Mouse (Mus musculus) telencephalon, adult 2 months (tissue): ENCODE measurements at regions not wholly inside any gene's neighbourhood (a gene's known extent, or its start where the extent isn't known, plus 50 kb on each side); places are given as distances from the start of the nearest gene placed in this dataset.
A peak's percentile ranks its signal among the peaks of the same experiment; 100 is the strongest.

Source experiments
- DNase-seq: peaks from one replicate; pipeline ENCODE4 v3.0.0-alpha.2; 2011; ENCODE audit warnings: low read depth, low spot score

DNA sequence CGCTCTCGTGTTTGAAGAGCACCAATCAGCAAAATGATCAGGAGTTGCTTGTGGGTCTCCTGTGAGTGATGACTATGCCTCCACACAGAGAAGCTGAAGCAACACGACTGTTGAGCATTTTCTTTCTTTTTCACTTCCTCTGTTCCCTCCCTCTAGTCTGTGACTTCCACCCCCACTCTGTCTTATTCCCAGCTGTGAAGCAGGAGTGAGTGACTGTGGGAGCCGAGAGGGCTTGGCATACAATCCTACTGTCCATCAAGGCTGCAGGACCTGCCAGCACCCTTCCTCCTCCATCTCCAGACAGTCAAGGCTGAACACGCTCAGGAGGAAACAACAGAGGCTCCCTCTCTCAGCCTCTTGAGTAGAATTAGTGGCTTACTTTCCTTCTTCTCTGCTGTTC, 401.3 kb downstream of the Plcl1 start:
- DNase-seq, result no peak

DNA sequence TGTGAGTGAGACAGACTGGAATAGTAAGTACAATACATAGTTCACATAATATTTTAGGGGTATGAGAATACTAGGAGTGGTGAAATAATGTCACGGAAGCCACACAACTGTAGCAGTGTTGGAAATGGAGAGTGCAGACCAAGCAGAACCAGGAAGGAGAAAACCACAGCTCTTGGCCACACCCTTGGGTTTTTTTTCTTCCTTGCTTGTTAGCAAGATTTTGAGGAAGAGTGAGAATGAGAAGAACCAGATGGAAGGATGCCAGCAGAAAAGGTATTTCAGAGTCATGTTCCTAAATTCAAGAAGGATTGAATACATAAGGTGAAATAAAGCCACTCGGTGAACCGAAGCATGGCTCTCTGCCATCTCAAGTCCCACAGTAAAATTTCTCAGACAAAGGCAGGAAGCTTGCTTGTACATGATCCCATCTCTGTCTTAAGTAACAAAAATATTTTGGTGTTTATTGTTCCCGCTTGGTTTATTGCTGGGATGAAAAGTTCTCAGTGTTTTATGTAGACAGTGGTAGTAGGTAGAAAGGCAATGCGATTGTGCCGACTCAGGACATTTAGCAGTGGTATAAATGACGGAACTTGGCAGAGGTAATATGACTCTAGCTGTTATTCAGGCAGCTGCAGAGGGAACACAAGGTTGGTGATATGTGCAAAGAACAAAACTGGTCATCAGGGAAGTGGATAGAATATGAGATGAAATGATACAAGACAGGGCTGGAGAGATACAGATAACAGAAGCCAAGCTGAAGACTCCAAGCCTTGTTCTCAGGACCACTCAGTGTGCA, 403.2 kb downstream of the Plcl1 start:
- no peak for DNase-seq

DNA sequence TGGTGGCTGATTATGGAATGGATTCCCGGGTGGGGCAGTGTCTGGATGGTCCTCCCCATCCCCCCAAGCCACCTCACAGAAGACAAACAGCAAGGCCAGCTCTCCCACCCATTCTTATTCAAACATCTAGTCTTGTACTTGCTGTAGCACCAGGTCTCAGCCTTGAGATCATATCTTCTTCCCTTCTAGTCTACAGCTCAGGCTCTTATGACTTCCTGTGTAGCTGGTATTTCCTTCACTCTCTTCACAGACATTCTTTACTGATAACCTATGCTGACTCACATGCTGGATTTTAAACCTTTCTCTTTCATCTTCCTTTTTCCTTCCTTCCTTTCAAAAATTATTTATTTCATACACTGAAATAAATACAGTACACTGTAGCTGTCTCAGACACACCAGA, 406.8 kb downstream of the Plcl1 start:
- DNase-seq, result no peak

DNA sequence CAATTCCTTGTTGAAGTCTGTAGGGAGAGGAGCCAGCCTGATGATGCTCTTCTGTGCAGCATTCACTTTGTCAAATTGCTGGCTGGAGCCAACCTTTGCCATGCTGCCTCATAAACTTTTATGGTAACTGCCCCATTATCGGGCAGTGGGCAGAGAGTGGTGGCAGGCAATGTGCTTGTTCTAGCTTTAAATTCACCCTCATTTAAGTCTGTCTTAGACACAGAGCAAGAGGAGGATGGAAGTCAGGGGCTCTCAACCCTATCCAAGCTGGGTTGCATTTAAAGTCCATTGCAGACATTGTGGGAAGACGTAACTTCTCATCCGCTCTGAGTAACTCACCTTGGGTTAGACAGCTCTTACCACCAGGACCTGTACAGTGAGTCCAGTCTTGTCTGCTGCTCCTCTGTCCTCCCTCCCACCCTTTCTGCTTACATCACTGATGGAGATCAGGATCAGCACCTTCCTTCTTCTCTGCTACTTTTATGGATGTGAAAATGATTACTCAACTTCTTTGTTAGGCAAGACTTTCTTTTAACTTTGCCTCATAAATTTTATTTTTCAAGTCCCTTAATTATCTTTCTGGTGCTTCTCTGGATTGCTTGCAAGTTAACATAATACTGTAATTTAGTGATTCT, 415.3 kb downstream of the Plcl1 start:
- no peak for DNase-seq

DNA sequence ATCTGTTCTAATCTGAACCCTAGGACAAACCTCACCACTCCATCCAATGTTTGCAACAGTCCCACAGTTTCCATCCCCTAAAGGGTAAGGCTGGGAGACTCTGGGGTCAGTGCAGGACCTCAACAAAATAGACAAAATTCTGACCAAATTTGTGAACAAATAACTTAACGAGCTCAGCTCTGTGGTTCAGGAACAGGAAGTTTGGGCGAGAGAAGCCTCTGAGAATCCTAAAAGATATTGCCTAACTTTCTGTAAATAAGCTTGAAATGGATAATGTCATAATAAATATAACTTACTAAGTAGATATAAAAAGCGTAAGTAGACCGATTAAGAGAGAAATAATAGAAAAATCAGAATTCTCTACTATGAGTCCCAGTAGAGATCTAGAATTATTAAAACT, 416.9 kb downstream of the Plcl1 start:
- DNase-seq, result no peak

DNA sequence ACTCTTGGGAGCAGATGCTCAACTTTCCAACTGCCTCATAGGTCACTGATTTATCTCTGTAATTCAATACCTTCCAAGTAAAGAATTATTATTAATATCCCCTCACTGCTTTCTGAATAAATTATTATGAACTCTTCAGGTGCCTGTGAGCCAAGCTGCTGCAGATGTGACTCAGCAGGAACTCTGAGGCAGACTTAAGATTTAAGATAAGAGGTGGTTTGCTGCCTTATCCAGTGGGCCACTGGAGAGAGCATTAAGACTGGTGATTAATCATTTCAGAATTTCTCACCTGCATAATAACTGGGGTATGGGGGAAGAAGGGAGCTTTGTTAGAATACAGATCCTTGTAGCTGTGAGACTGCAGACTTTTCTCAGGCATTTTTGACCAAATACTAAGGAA, 421.5 kb downstream of the Plcl1 start:
- DNase-seq, result no peak

DNA sequence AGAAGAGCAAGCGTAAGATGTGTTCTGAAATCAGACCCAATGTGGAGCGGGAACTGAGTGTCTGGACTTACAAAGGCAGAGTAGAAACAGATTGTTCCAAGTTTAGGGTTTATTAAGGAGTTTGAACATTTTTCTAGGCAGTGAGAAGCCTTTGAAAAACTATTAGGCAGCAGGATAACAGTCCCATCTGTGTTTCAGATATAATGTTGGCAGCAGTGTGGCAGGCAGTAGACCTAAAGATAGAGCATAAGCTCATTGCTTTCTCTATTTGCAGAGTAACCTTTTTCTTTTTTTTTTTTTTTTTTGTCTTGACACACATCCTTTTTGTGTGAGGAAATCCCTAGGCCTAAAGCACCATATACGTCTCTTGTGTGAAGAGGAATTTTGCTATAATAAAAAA, 429.6 kb downstream of the Plcl1 start:
- peak; percentile 45 for DNase-seq

DNA sequence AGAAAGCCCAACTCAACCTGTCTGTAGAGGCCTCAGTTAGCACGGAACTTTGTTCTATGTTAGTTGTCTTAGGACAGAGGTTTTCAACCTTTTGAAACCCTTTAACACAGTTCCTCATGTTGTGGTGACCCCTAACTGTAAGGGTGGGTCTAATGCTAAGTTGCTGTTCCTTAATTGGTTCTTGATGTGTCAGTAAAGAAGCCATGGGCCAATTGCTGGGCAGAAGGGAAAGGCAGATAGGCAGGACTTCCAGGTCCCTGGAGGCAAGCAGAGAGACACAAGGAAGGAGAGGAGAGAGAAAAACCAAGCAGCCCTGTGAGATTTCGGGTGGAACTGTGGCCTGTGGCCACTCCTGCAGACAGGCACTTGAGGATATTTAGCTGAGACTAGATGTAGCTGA, 431.0 kb downstream of the Plcl1 start:
- no peak for DNase-seq

DNA sequence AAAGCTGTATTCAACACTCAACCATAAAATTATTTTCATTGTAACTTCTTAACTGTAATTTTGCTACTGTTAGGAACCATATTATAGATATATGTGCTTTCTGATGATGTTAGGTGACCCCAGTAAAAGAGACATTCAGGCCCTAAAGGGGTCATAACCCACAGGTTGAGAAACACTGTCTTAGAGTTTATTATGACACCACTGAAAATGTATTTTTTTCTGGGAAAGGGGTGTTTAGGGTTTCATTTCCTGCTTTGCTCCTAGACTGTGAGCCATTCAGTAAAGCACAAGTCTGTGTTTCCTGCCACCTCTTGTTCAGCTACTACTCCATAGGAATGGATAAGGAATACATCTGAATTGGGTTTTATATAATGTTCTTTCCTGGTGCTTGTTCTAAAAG, 431.6 kb downstream of the Plcl1 start:
- no peak for DNase-seq

DNA sequence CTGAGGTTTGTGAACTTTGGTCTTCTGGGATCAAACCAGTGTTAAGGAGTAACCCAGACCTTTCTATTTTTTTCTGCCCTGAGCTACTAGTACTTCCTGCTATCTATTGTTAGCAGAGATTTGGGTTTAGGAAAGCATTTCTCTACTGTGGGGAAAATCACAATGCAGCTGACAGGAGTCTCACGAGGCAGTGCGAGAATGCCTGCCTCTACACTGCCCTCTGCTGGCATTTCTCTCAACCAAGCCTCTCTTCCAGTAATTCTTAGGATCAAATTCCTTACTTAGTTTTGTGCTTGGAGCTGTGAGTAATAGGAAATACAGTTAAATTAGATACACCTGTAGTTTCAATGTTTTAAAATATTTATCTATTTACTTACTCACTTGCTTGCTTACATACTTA, 432.4 kb downstream of the Plcl1 start:
- DNase-seq, result peak; percentile 48

DNA sequence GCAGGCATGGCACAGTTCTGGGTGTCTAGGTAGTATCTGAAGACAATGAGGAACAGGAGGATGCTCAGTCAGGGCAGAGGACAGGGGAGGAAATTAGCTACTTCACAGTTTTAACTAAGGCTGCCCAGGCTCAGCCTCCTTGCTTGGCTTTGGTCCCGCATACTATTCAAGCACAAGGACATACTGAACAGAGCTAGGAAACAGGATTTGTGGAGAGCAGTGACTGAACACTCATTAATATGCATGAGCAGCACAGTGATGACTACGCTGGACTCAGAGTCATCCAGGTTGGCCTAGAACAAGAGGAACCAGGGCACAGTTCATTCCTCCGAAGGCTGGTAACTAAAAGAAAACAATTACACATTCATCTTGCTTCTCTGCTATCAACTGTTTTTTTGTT, 443.1 kb downstream of the Plcl1 start:
- DNase-seq, result no peak

DNA sequence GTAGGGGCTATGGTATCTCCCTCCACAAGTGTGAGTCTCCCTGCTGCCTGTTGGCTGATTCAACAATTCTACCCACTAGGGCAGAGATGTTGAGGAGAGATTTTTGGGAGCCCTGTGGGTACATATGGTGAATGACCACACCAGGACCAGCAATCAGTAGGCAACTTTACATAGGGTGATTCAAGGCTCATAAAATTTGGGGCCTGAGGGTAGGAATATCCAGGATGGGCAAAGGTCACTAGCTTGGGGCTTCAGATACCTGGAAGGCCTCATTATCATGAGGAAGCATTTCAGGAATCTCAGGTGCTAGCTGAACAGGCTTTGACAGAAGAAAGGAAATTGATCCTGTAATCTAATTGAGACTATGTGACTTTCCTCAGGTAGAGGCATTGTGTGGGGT, 446.6 kb downstream of the Plcl1 start:
- DNase-seq, result no peak

DNA sequence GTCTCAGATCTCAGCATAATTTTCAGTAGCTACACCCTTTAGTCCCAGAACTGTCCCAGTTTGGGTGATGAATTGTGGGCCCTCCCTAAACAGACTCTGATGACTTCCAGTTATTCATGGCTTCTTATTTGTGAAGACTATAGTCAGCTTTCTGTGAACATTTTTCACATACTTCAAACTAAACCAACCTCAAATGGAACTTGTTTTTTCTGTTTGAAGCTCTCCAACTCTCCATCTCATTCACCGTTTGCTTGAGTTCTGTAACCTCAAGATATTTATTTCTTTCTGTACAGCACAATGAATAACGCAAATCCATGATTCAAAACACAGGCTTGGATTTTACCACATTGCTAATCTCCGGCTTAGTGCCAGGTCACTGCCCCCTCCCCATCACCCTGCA, 453.4 kb downstream of the Plcl1 start:
- no peak for DNase-seq

DNA sequence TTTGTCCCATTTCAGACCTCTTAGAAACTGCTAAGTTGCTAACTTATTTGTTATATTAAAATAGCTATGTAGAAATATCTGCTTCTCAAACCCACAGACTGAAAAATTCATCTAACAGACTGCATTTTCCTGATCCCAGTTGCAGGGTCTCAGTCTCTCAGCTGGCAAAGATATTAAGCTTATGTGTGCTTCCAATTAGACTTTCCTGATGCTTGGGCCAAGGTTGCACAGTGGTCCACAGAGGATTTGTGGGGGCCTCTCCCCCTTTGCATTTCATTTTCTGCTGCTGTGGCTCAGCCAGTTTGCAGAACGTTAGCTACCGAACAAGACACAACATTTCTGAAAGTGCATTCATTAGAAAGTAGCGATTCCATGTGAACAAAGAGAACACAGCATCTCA, 457.4 kb downstream of the Plcl1 start:
- no peak for DNase-seq

DNA sequence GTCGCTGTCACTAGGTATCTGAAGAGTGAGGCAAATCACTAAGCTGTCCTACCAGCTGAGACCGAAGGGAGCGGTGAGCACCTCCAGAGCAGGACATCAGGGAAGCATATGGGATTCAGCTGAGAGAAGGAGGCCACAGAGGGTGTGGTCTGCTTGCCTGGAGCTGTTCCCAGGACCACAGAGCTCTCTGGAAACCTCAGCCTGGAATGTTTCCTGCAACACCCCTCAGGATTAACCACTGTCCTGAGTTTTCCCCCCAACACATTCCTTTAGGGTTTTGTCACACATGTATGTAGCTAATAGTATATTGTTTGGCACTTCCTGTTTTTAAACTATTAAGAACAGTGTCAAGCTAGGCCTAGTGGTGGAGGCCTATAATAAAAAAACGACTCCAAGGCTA, 459.6 kb downstream of the Plcl1 start:
- DNase-seq, result no peak

DNA sequence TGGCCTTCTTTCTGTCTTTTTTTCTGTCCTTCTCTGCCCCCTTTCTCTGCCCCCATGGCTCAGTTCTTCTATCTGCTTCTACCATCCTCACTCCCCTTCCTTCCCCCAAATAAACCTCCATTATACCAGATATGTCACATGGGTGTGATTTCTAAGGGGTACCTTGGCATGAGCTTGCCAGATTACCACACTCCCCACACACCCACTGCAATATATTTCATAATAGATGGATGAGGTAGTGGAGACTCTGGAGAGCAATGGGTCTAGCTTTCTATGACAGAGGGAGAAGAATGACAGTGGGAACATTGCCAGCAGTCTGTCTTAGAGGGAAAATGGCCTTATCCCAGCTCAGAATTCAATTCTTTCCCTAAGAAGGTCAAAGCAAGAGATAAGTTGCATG, 461.0 kb downstream of the Plcl1 start:
- no peak for DNase-seq

DNA sequence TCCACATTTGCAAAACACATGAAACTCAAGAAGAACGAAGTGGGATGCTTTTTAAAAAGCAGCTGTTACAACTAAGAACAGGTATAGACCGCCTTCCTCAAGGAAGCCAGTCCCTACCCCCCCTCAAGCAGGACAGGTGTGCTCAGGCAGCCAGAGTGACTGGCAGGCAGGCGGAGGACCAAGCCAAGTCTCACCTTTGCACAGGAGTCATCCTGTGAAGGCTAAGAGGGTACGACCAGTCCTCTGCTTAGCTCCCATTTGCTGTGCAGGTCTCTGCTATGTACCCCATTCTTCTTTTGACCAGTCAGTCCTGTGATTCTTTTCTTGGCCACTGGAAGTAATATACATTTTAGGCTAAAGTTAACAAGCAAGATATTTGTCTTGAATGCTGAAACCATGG, 467.9 kb downstream of the Plcl1 start:
- DNase-seq, result no peak

DNA sequence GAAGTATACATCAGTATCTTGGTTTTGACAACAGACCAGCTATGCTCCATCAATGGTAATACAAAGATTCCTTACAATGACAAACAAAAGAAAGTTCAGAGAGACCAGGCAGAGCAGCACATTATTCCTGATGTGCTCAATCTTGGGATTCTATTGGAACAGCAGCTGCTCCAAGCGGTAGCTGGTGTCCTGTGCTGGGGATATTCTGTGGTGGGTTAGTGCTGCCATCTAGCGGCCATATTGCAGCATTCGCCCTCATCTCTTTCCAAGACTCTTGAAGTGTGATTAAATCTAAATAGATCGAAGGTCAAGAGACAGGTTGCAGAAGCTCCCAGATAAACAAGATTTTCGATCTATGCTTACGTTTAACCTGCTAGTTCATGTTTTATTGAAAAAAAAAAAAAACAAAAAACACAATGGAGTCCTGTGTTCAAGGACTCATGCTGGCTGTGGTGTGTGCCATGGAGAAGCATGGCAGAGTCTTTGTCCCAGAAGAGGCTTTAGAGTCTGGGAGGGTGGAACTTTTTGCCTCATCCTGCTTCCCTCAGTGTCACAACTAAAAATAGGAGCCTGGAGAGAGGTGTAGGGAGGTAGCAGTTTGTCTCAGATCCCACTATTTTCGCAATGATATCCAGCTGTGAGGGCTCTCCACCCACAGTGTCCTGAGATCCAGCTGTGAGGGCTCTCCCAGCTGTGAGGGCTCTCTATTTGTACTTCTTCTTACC, 468.6 kb downstream of the Plcl1 start:
- DNase-seq, result no peak

DNA sequence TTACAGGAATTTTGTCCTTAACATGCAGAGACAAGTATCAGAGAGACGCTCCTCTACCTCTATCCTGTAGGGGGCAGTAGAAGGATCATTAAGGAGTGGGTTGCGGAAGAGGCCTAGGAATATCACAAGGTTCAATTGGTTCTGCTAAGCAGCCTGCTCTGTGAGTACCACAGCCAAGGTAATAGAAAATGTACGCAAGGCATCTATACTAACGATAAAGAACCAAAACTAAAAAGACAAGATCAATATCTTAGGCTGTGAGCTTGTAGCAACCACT, 469.1 kb downstream of the Plcl1 start:
- no peak for DNase-seq

DNA sequence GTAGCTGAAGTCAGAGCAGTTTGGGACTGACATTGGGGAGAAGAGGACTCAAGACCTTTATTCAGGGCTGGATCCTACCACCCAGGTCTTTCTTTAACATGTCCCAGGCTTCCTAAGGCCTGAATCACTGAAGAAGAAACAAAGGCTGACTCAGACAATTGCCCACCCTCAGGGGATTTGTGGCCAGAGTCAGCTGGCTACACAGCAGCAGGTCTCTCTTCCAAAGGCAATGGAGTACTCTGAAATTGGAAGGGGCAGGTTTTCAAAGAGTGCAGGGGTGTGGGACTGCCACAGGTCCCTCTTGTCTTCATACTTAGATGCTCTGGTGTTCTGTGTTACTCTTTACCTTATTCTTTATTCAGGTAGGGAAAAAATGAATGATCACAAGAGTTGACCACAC, 478.9 kb downstream of the Plcl1 start:
- no peak for DNase-seq

DNA sequence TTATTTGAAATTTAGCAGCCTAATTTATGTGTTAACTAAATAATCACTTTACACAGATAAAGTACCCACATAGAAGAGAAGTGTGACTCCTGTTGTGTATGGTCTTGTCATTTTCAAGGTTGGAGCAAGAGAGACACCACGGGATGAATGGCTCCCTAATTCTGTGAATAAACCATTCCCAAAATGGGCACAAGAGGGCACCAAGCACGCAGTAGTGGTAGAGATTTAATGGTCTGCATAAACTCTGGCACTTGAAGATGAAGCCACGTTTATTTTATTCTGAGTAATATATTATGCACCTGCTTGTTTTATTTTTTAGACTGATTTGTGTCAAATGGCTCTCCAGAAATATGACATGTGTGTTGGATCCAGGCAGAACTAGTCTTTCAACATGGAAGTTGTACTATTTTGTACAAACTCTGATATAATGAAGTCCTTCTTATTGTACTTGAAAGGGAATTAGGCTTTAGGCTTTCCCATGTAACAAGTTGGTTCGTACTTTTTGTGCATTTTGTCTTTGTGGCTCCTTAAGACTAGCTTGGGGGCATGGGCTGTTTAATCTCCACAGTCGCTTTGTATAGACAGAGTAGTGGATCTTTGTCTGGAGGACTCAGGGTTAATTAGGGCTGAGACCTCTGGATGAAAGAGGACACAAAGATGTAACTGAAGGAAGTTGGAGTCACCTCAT, 480.8 kb downstream of the Plcl1 start:
- DNase-seq, result no peak

DNA sequence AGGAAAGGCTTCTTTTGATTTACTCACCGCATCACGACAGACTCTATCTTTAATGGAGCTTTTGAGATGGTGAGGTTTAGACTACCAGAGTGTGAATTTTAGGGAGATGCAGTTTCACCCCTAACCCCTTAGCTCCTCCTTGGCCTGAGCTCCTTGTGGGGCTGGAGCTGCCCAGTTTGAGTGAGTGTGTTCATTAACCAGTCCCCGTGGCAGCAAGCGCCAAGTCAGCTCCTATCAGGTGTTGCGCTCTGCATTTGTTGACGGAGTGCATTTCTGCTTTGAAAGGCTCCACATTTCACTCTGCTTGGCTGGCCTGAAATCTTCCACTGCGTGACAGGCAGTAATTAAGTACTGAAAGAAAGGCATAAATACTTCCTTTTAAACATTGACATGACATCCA, 481.7 kb downstream of the Plcl1 start:
- DNase-seq, result no peak
